Mouse (Mus musculus) cerebellum, adult 2 months (tissue): ENCODE results near the gene Elovl5.

Source experiments
- CTCF ChIP-seq: fragments of 200-500 bp; IDR thresholded peaks from 2 replicates; pipeline ENCODE4 v1.5.1; 2011; ENCODE audit warnings: low read depth, mild to moderate bottlenecking, control low read depth, low read length, moderate library complexity, borderline replicate concordance; ENCODE audit not compliant: insufficient read depth
- POLR2A ChIP-seq: fragments of 200-500 bp; IDR thresholded peaks from 2 replicates; pipeline ENCODE4 v1.6.1; 2011; ENCODE audit warnings: low read length, control low read depth, borderline replicate concordance; ENCODE audit not compliant: insufficient read depth

- no peak for TF ChIP-seq CTCF
- no peak for TF ChIP-seq POLR2A
These were observed 74.5 kb downstream of the Elovl5 start for GRCm38 (mm10) chr9:77991650-77992049.
